Mouse (Mus musculus): ENCODE measurements around the gene Tgif2. TPM values are rescaled to one million over a fixed set of nuclear protein-coding genes. Genes with fewer than 3 reads are reported as not detected.
"Not testable (repeated sequence)": the region's sequence is repeated elsewhere in the genome, so short reads cannot be mapped to it uniquely, and the experiment has no call there.

Gene Tgif2
- 3.2 to 5.9 TPM (median 3.5 TPM) in 3 replicates for total RNA-seq (2017)

- ATAC-seq (replicated peaks; ENCODE audit: insufficient number of reproducible peaks, low FRiP score, low TSS enrichment, poor library complexity, severe bottlenecking), result no peak
These were observed at the start of gene Tgif2 for GRCm38 (mm10) chr2:156839319-156840191. Gene Tgif2, plus strand, starts transcription at chr2:156840007.

GRCm38 (mm10) chr2:156798516-156798915, 41.3 kb upstream of the Tgif2 start:
- ATAC-seq (replicated peaks; ENCODE audit: insufficient number of reproducible peaks, low FRiP score, low TSS enrichment, poor library complexity, severe bottlenecking), result no peak

- no peak for ATAC-seq (replicated peaks; ENCODE audit: insufficient number of reproducible peaks, low FRiP score, low TSS enrichment, poor library complexity, severe bottlenecking)
These were observed 38.8 kb upstream of the Tgif2 start for GRCm38 (mm10) chr2:156801045-156801444.

- ATAC-seq (replicated peaks; ENCODE audit: insufficient number of reproducible peaks, low FRiP score, low TSS enrichment, poor library complexity, severe bottlenecking), result not testable (repeated sequence)
These were observed 37.7 kb upstream of the Tgif2 start for GRCm38 (mm10) chr2:156802116-156802515.

- no peak for ATAC-seq (replicated peaks; ENCODE audit: insufficient number of reproducible peaks, low FRiP score, low TSS enrichment, poor library complexity, severe bottlenecking)
These were observed 36.0 kb upstream of the Tgif2 start for GRCm38 (mm10) chr2:156803698-156804372.

- ATAC-seq (replicated peaks; ENCODE audit: insufficient number of reproducible peaks, low FRiP score, low TSS enrichment, poor library complexity, severe bottlenecking), result no peak
These were observed 35.2 kb upstream of the Tgif2 start for GRCm38 (mm10) chr2:156804589-156804988.

GRCm38 (mm10) chr2:156806886-156807285, 32.9 kb upstream of the Tgif2 start:
- ATAC-seq (replicated peaks; ENCODE audit: insufficient number of reproducible peaks, low FRiP score, low TSS enrichment, poor library complexity, severe bottlenecking), result no peak

- ATAC-seq (replicated peaks; ENCODE audit: insufficient number of reproducible peaks, low FRiP score, low TSS enrichment, poor library complexity, severe bottlenecking), result 0 out of 2 replicates have a peak, but pooled peaks have one; percentile 40
These were observed 30.2 kb upstream of the Tgif2 start for GRCm38 (mm10) chr2:156809579-156809978.

GRCm38 (mm10) chr2:156810716-156811115, 29.1 kb upstream of the Tgif2 start:
- ATAC-seq (replicated peaks; ENCODE audit: insufficient number of reproducible peaks, low FRiP score, low TSS enrichment, poor library complexity, severe bottlenecking), result no peak

- no peak for ATAC-seq (replicated peaks; ENCODE audit: insufficient number of reproducible peaks, low FRiP score, low TSS enrichment, poor library complexity, severe bottlenecking)
These were observed 28.3 kb upstream of the Tgif2 start for GRCm38 (mm10) chr2:156811556-156811955.

- ATAC-seq (replicated peaks; ENCODE audit: insufficient number of reproducible peaks, low FRiP score, low TSS enrichment, poor library complexity, severe bottlenecking), result no peak
These were observed 25.4 kb upstream of the Tgif2 start for GRCm38 (mm10) chr2:156814344-156814801.

GRCm38 (mm10) chr2:156814893-156815292, 24.9 kb upstream of the Tgif2 start:
- no peak for ATAC-seq (replicated peaks; ENCODE audit: insufficient number of reproducible peaks, low FRiP score, low TSS enrichment, poor library complexity, severe bottlenecking)

GRCm38 (mm10) chr2:156815412-156815811, 24.4 kb upstream of the Tgif2 start:
- ATAC-seq (replicated peaks; ENCODE audit: insufficient number of reproducible peaks, low FRiP score, low TSS enrichment, poor library complexity, severe bottlenecking), result no peak

GRCm38 (mm10) chr2:156816116-156816515, 23.7 kb upstream of the Tgif2 start:
- no peak for ATAC-seq (replicated peaks; ENCODE audit: insufficient number of reproducible peaks, low FRiP score, low TSS enrichment, poor library complexity, severe bottlenecking)

GRCm38 (mm10) chr2:156825128-156825527, 14.7 kb upstream of the Tgif2 start:
- not testable (repeated sequence) for ATAC-seq (replicated peaks; ENCODE audit: insufficient number of reproducible peaks, low FRiP score, low TSS enrichment, poor library complexity, severe bottlenecking)

GRCm38 (mm10) chr2:156834336-156834735, 5.5 kb upstream of the Tgif2 start:
- ATAC-seq (replicated peaks; ENCODE audit: insufficient number of reproducible peaks, low FRiP score, low TSS enrichment, poor library complexity, severe bottlenecking), result no peak

- no peak for ATAC-seq (replicated peaks; ENCODE audit: insufficient number of reproducible peaks, low FRiP score, low TSS enrichment, poor library complexity, severe bottlenecking)
These were observed 968 bp upstream of the Tgif2 start for GRCm38 (mm10) chr2:156838839-156839238.

GRCm38 (mm10) chr2:156840301-156841027, 657 bp downstream of the Tgif2 start:
- ATAC-seq (replicated peaks; ENCODE audit: insufficient number of reproducible peaks, low FRiP score, low TSS enrichment, poor library complexity, severe bottlenecking), result no peak

All from monocyte, adult 5-6 weeks (primary cell).